Mouse (Mus musculus) adrenal gland, adult (tissue): ENCODE measurements around the gene Traip.

Source experiments
- DNase-seq, 2 experiments: peaks; one replicate each; pipeline ENCODE4 v3.0.0; 2022 to 2023; ENCODE audit warnings: low spot score in 1 of 2; ENCODE audit not compliant: inconsistent age in 2 of 2

Traip gene

GRCm38 (mm10) chr9:107932221-107932620, 17.7 kb upstream of the Traip start:
- DNase-seq, result no peak

DNA sequence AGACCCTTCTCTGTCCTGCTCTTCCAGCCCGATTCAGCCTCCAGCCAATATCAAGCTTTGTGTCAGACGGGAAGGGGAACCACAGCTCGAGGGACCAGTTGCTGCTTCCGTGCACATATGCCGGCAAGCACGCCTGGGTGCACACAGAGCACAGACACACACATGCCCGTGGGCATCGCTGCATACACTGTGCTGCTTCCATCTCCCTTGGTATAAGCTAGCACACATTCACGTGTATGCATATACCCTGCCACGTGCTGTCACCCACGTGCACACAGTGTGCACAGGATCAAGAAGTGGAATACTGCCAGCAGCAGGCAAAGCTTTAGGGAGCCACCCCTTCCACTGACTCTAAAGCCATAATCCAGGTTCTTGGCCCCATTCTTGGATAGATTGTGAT, 15.8 kb upstream of the Traip start:
- DNase-seq, result no peak

- no peak for DNase-seq
Observed at GRCm38 (mm10) chr9:107935374-107935773, 14.6 kb upstream of the Traip start, which contains the start of gene Camkv. Camkv (plus strand) TSS chr9:107935674.

DNA sequence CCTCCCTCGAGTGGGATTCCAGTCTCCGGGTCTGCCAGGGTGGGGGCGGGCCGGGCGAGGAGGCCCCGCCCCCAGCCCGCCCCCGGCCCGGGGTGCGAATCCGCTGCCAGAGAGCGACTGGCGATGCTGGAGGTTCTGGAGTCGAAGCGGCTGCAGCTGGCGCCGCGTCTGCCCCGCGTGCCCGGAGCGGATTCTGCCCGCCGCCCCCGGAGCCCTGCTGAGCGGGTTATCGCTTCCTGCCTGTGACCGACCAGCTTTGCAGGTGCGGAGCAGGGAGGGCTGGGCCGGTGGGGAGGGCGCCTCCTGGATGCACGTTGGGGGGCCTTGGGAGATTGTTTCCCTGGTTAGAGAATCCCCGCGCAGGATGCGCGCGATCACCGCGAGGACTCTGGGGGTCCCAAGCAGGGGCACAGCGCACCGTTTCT, 14.1 kb upstream of the Traip start:
- peak in 1 of 2 experiments; percentile 69 for DNase-seq

DNA sequence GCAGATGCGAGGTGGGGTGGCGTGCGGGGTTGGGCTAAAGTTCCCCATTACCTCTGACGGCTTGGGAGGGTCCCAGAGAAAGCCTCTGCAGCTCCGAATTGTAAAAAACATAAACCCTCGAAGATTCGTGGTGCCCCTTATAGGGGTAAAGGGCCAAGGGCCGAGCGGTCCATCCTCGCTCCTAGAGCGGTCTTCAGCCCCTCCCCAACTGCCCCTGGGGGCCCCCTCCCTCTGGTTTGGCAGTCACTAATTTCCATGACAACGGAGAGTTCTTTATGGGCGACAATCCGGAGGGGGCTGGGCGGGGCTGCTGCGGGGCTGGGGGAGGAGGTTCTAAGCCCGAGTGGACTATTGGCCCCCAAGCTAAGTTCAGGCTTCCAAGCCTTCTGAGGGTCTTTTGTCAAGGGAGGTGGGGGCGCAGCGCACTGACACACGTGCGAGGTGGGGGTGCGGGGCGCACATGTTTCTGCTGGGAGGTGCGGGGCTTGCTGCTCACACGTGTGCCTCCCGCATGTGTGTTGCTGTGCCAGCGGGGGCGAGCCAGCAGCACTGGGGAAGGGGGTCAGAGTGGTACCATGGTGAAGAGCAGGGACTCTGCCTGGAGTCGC, 13.6 kb upstream of the Traip start:
- DNase-seq, result peak in 1 of 2 experiments; percentile 58

GRCm38 (mm10) chr9:107936831-107937230, 13.1 kb upstream of the Traip start:
- no peak for DNase-seq

GRCm38 (mm10) chr9:107947241-107948194, 2.4 kb upstream of the Traip start:
- no peak for DNase-seq

DNA sequence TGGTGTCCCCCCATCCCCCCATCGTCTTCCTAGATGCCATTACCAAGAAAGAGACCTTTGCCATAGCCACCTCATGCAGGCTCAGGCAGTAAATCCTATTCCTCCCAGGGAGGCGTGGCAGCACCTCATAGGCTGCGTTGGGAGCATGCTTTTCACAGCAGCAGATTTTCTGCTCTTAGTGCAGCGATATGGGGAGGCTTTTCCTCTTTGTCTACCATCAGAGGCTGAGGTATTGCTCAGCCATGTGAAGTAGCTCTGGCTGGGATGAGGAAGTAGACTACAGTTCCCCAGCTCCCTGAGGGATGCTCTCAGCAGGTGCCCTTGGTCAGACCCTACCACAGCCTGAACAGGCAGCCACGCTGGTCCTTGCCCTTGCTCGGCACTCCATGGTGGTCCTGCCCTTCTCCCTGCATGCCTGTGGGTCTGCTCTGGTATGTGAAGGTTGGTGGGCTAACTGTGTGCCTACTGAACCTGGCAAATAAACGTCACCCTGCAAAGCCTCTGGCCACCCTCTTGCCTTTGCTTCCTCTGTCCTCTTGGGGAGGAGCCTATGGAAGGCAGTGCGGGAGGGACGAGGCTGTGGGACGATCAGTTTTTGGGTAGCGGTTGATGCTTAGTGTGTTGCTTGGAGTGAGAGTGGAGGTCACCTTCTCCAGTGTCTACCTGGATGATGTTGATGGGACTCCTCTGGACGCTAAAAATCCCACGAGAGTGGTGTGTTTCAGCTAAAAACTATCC, 583 bp upstream of the Traip start:
- DNase-seq, result no peak

- DNase-seq, result peak; percentile 92 to 96
Observed at GRCm38 (mm10) chr9:107950460-107951355, 772 bp downstream of the Traip start.

GRCm38 (mm10) chr9:107955613-107956289, 5.8 kb downstream of the Traip start:
- DNase-seq, result peak in 1 of 2 experiments; percentile 27

- peak in 1 of 2 experiments; percentile 31 for DNase-seq
Observed at GRCm38 (mm10) chr9:107957141-107957540, 7.2 kb downstream of the Traip start.

DNA sequence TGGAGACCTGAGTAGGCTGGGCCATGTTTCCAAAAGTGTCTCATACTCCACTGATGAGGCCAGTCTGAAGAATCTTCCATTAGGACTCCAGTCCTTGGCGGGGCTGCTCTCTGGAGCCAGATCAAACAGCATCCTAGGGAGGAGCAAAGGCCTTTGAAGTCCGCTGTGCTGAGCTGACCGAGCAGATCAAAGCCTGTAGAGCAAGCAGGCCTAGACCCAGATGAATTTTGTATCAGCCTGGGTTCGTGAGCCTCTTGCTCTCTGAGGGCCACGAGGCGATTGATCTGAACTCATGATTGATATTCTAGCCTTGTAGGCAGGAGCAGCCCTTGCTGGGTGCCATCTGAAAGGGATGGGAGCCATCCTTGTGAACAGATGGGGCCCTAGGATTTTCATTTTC, 10.0 kb downstream of the Traip start:
- DNase-seq, result peak; percentile 68 to 80

GRCm38 (mm10) chr9:107960928-107961327, 11.0 kb downstream of the Traip start:
- DNase-seq, result peak in 1 of 2 experiments; percentile 34

DNA sequence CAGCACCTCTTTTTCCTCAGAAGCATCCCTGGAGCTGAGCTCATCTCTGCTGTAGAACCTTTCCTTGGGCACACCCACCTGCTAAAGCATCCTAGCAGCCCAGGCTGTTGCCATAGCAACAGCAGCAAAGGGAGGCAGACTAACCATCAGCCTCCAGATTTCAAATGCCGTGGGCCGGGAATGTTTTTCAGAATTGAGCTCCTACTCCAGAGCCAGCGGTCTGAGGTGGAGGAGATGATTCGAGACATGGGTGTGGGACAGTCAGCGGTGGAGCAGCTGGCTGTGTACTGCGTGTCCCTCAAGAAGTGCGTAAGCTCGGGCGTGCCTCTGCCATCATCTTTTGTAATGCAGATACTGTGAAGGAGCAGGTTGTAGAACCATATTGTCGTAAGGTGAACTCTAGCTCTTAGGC, 11.4 kb downstream of the Traip start:
- peak in 1 of 2 experiments; percentile 33 for DNase-seq

GRCm38 (mm10) chr9:107961881-107962280, 11.9 kb downstream of the Traip start:
- DNase-seq, result peak in 1 of 2 experiments; percentile 74

- DNase-seq, result peak in 1 of 2 experiments; percentile 40
Observed at GRCm38 (mm10) chr9:107962916-107963315, 13.0 kb downstream of the Traip start.

DNA sequence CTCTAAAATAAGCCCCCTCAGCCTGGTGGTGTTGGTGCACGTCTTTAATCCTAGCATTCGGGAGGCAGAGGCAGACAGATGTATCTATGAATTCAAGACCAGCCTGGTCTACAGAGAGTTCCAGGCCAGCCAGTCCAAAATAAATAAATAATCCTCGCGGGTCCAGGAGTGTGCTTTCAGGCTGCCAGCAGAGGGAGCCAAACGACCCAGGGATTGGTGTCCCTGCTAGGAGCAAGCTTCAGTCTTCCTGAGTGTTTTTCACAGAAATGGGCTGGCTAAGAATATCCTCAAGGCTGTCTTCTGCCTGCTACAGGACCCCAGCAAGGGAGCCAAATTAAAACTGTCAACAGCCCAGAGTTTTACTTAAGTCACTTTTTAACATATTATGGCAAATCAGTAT, 13.8 kb downstream of the Traip start:
- peak; percentile 84 to 94 for DNase-seq

- DNase-seq, result peak in 1 of 2 experiments; percentile 25
Observed at GRCm38 (mm10) chr9:107964681-107965080, 14.7 kb downstream of the Traip start.

DNA sequence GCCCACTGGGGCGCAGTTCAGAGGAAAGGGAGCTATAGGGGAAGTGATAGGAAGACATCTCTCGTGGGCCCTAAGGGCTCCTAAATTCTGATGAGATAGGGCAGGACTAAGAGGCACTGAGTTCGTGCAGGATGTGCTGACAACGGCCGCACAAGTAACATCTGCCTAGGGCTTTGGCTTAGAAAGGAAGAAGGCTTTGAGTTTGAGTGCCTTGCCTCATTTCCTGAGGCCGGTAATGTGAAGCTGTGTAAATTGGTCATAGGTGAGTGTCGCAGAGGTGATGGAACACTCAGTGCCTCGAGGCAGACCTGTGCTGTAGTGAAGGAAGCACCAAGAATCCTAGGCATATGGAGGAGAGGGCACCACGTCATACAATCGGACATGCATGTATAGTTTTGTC, 16.7 kb downstream of the Traip start:
- peak in 1 of 2 experiments; percentile 16 for DNase-seq

DNA sequence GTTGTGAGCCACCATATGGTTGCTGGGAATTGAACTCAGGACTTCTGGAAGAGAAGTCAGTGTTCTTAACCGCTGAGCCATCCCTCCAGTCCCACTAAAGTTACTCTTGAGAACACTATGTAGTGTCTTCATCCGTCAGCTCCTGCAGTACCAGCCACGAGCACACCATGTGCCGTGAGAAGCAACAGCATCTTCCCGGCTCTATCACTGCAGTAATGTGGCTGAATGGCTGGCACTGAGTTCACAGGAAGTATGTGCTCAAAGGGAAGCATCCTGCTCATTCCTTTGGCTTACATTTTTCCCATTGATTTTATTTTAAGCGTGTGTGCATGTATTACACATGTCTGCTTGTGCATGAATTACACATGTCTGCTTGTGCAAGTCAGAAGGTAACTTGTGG, 17.5 kb downstream of the Traip start:
- DNase-seq, result peak in 1 of 2 experiments; percentile 23
